Mouse (Mus musculus): ENCODE measurements around the gene Eaf1. TPM values are rescaled to one million over a fixed set of nuclear protein-coding genes. Genes with fewer than 3 reads are reported as not detected.

Eaf1 gene
- polyA plus RNA-seq (2012; rRNA removed) = 16.4 and 18.5 TPM in 2 replicates

DNA sequence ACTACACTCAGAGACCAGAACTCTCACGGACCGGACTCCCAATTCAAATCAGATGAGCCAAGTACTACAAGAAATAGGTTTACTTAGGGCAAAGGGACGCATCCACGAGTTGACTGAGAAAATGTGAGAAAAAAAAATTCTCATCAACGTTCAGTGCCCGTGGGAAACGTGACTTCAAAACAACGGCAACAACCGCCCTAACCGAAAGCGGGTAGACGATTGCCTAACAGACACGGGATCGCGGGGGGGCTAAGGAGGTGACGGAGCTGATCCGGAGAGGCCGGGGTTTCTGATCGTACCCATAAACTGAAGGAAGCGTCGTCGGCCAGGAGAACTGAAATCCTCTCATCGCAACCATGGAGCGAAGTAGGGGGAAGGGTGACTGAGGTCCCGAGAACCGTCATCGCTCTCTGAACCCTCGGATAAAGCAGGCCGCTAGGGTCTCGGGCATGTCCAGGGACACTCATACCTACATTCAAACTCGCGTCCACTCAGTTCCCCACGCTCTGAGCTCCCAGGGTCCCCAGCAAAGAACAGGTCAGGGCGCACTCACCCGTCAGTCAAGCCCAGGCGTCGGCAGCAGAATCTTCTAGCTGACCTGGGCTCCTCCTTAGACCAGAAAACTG is at the start of gene Eaf1:
TSS of gene Eaf1 (plus strand) at position 51 of the 626 bp plus-strand sequence.

GRCm38 (mm10) chr14:31494975-31495455 is 816 bp downstream of the Eaf1 start, which contains the start of gene Mettl6:
Mettl6 (minus strand) TSS chr14:31495040.

Other genes starting within 250 kb of the Eaf1 start
- 2.7 and 2.8 TPM in 2 replicates for gene Phf7, start 243.1 kb upstream of the Eaf1 start, polyA plus RNA-seq (2012; rRNA removed)
- 20.3 and 22.6 TPM in 2 replicates for gene Bap1, start 242.9 kb upstream of the Eaf1 start, polyA plus RNA-seq (2012; rRNA removed)
- 0.07 and 0.08 TPM in 2 replicates for gene Dnah1, start 170.5 kb upstream of the Eaf1 start, polyA plus RNA-seq (2012; rRNA removed)
- 11.4 and 12.2 TPM in 2 replicates for gene Capn7, start 157.8 kb upstream of the Eaf1 start, polyA plus RNA-seq (2012; rRNA removed)
- gene Sh3bp5, start 58.3 kb upstream of the Eaf1 start, polyA plus RNA-seq (2012; rRNA removed) = 35.3 and 39.9 TPM in 2 replicates
- 9.9 and 10.5 TPM in 2 replicates for gene Mettl6, start 641 bp downstream of the Eaf1 start, polyA plus RNA-seq (2012; rRNA removed)
- gene Colq, start 96.9 kb downstream of the Eaf1 start, polyA plus RNA-seq (2012; rRNA removed) = 0.32 and 0.38 TPM in 2 replicates
- gene Gm49387, start 146.5 kb downstream of the Eaf1 start, polyA plus RNA-seq (2012; rRNA removed) = 0.05 and 0.06 TPM in 2 replicates
- gene Btd, start 146.6 kb downstream of the Eaf1 start, polyA plus RNA-seq (2012; rRNA removed) = 45.8 and 48.2 TPM in 2 replicates
- gene Hacl1, start 146.9 kb downstream of the Eaf1 start, polyA plus RNA-seq (2012; rRNA removed) = 180 and 237 TPM in 2 replicates